Mouse (Mus musculus) inflammation-experienced regulatory T-cells (primary cell): ENCODE results near the gene Gm5861. TPM values are rescaled to one million over a fixed set of nuclear protein-coding genes. Genes with fewer than 3 reads are reported as not detected.

Source experiments
- polyA plus RNA-seq, 2 experiments: library from polyadenylated mRNA; unstranded; fragments of 100-300 nt; shearing (Covaris generic); gene quantifications; one replicate each; pipeline ENCODE4 v1.2.1; 2017

The Gm5861 gene
- 1 to 10 TPM in 1 of 2 experiments, under 1 TPM in 1; 0.66 to 1.4 TPM for polyA plus RNA-seq

GRCm38 (mm10) chr5:11182772-11183171 lies at the start of gene Gm5861:
TSS of gene Gm5861 (plus strand) at chr5:11183072.

Other genes with a start within 250 kb of the Gm5861 start
- gene Gm8871, start 235.3 kb upstream of the Gm5861 start, polyA plus RNA-seq, result not detected
- gene Gm8857, start 235.3 kb upstream of the Gm5861 start, polyA plus RNA-seq, result not detected
- 1 to 10 TPM in 1 of 2 experiments, not detected in 1; 1.3 TPM for gene Gm8879, start 55.4 kb upstream of the Gm5861 start, polyA plus RNA-seq
- 1 to 10 TPM in 1 of 2 experiments, not detected in 1; 2.8 TPM for gene Gm8890, start 73.0 kb downstream of the Gm5861 start, polyA plus RNA-seq
- 10 to 100 TPM in 1 of 2 experiments, not detected in 1; 12.8 TPM for gene Speer1, start 158.4 kb downstream of the Gm5861 start, polyA plus RNA-seq
- 1 to 10 TPM in 1 of 2 experiments, not detected in 1; 3.2 TPM for gene Gm8897, start 233.3 kb downstream of the Gm5861 start, polyA plus RNA-seq